Mouse (Mus musculus): Measurements from ENCODE around the gene Ppp2r5d.

Gene Ppp2r5d

DNA sequence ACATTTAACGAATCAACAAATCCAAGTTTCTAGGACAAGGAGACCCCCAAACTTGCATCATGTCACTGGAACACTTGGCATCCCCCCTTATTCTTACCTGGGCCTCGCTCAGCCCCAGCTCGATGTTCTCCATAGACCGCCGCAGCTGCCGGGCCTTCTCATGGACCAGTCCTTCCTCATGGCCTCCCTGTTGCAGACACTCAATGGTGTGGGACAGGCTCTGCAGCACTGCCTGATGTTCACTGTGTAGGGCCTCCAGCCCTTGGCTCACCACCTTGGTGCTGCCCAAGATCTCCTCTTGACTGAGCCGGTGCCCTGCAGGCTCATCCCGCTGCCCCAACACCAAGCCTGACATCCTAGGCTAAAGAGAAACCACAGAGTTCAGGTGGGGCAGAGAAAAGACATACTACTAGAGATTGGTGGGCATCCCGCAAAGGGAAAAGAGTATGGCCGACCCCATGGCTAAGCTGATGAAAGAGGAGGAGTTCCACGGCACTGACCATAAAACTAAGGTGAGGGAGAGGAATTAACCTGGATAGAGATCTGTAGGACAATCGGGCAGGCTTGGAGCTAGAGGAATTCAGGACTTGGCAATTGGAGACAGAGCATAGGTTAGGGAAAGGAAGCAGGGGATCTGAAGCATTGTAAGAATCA lies 60.6 kb downstream of the Ppp2r5d start:
- DNase-seq, result no peak

DNA sequence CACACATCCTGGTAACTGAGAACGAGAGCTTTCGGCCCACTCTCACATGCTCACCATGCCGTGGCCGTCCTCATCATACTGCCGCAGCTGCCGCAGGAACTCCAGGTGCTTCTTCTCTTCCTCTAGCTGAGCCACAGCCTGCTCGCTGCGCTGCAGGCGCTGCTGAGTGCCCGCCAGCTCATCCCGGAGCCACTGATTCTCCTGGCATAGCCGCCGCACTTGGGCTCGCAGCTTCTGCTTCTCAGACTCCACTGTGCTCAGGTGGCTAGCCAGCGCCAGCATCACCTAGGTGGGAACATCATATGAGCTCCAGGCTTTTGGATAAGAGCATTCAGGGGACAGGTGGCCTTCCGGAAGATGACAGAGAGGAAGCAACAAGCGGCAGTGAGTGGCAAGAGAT lies 62.9 kb downstream of the Ppp2r5d start:
- no peak for DNase-seq

DNA sequence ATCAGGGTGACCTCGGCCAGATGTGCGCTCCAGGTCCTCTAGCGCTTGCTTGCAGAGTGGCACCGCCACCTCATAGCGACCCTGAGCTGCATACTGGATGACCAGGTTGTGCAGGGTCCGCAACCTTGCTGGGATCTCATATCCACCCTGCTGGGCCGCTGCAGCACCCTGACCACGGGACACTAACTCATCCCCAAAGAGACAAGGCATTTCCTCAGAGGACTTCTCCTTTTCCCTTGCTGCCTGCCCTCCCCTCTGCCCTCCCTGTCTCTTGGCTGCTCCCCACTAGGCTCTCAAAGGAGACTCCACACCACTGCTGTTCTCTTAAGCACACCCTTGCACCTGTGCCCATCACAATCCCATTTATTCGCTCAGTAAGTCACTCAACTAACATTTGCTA lies 65.0 kb downstream of the Ppp2r5d start:
- DNase-seq, result no peak

DNA sequence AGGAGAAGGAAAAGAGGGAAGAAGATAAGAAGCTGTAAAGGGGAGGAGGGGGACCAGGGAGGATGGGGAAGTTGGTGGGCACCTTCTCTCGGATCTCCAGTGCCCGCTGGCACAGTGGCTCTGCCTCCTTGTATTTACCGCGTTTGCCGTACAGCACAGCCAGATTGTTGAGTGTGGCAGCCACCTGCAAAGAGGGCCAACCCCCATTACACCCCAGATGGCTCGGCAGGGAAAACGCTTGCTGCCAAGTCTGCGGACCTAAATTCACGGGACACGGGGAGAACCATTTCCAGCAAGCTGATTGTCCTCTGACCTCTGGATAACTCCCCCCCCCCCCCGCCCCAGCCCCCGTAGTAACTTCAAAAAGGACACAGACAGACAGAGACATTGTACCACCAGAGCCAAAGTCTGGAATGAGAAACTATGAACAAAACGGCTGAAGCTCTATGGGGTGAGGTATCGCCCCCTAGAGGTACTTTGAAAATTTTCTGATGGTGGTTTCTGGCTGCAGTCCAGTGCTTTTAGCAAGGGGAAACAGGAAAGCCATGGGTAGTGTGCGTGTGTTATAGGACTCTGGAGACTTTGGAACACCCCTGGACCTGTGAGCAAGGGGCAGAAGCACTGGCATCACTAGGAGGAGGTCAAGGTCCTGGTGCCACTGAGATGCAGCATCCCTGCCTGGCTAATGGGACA lies 67.9 kb downstream of the Ppp2r5d start:
- DNase-seq, result no peak
